Mouse (Mus musculus): ENCODE measurements around the gene Mt1. TPM values are rescaled to one million over a fixed set of nuclear protein-coding genes. Genes with fewer than 3 reads are reported as not detected.
A peak's percentile ranks its signal among the peaks of the same experiment; 100 is the strongest.

The Mt1 gene
- total RNA-seq, 2 experiments from 2014 or later: 270 to 370 TPM

DNA sequence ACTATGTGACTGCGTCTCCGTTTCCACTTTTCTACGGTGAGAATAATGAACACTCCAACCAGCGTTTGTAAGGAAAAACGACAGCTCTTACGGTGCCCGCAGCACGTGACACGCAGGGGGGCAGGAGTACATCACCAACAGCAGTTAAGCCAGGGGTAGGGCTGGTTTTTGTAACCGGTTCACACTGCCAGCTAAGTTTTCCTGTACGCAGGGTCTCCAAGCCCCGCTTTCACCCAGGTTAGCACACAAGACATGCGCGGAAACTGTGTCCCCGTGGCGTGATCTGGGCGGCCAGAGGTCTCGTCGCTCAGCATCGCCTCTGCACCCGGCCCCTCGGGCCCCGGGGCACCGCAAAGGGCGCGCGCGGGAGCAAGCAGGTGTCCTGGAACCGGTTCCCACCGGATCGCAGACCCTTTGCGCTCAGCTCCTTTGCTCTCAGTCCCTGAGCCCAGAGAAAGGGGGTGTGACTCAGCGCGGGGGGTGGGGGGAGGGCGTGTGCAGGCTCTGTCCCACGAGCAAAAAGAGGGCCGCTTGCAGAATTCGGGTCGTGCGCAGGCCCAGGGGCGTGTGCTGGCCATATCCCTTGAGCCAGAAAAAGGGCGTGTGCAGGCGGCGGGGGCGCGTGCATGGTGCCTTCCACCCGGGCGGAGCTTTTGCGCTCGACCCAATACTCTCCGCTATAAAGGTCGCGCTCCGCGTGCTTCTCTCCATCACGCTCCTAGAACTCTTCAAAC lies 6.6 kb upstream of the Mt1 start, which contains the start of gene Mt2:
Gene Mt2 (plus strand): TSS at position 590 of the 734 bp plus-strand sequence.
- intact Hi-C loops (cut with DNase I): no loop called here
- DNase-seq (ENCODE audit: low spot score): peak; percentile 67

DNA sequence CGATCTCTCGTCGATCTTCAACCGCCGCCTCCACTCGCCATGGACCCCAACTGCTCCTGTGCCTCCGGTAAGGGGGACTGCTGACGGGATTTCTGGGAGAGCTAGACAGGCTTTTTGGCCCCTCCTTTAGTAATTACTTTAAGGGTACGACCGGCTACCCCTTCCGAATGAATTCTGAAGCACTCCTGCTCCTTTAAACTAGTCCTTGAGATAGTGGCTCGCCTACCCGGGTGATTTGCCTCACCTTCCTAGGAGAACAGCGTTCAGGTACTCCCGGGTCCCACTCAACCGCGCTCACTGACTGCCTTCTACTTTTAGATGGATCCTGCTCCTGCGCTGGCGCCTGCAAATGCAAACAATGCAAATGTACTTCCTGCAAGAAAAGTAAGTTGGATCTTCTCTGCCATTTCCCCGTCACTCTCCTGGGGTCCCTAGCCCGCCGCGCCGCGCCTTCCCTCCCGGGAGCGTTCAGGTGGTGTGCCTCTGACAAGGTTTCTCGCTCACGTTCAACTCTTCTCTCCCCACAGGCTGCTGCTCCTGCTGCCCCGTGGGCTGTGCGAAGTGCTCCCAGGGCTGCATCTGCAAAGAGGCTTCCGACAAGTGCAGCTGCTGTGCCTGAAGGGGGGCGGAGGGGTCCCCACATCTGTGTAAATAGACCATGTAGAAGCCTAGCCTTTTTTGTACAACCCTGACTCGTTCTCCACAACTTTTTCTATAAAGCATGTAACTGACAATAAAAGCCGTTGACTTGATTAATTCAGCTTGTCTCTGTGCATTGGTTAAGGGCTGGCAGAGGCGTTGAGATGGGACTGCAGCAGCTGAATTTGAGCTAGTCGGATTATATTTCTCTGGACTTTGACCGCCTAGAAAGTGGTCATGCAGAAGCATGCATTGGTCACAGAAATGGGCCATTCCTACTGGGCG lies 5.8 kb upstream of the Mt1 start:
- no peak for DNase-seq (ENCODE audit: low spot score)
- intact Hi-C loops (cut with DNase I): no loop called here

DNA sequence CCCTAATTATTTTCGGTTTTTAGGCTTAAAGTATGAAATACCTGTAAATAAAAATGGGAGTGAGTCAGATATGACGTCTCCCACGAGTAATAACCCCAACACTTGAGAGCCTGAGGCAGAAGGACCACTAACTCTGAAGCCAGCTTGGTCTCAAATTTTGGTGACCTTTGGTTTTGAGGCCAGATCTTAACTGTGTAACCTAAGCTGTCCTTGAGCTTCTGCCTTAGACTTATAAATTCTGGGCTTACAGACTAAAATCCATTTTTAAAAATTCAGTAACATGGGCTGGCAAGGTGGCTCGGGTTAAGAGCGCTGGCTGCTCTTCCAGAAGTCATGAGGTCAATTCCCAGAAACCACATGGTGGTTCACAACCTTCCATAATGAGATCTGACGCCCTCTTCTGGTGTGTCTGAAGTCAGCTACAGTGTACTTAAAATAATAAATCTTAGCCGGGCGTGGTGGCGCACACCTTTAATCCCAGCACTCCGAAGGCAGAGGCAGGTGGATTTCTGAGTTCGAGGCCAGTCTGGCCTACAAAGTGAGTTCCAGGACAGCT lies 5.0 kb upstream of the Mt1 start:
- no peak for DNase-seq (ENCODE audit: low spot score)
- intact Hi-C loops (cut with DNase I): no loop called here

DNA sequence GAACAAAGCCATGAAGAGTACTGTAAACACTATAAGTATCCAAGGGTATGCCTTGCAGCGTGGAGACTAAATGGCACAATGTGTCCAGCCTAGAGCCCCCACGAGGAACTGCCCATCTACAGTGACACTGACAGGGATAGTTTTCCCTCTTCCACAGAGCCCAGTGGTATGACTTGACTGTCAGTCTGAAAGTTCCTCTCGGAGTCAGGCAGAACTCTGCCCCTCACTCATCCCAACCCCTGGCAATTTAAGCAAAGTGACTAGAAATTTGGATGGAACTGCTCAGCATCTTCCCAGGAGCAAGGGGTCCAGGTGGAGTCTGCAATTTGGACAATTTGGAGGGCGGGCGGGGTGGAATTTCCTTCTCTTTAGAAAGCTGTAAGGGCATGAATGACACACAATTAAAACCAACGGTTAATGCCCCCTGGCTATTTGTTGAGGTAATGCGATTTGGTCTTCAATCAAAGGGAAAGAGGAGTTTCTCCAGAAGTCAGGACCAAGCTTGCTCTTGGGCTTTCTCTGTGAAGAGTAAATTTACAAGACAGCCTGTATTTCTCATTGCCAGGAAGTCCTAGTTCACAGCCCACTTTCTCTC lies 4.2 kb upstream of the Mt1 start:
- DNase-seq (ENCODE audit: low spot score): no peak
- intact Hi-C loops (cut with DNase I): no loop called here

DNA sequence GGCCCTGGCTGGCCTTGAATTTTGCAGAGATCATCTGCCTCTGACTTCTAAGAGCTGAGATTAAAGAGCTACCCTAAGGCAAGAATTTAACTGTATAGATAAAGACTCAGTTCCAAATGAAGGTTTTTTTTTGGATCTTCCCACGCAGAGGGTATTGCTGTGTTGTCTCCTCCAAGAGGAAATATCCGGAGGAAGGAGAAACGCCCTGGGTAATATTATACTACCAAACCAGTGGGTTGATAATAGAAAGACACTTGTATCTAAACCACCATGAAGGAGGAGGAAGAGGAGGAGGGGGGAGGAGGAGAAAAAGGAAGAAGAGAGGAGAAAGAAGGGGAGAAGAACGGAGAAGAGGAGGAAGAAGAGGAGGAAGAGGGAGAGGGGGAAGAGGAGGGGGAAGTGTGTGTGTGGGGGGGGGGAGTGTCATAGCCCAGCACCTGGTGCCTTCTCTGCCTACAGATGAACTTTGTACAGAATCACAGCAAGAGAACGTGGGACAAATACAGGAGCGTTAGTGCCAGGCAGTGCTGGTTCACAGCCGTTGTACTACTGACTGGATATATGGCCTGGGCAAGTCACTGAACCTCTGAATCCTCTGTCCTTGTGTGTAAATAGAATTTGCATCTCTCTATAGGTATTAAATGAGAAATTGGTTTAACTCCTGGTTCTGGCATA lies 1.0 kb upstream of the Mt1 start:
- intact Hi-C loops (cut with DNase I): no loop called here
- no peak for DNase-seq (ENCODE audit: low spot score)

DNA sequence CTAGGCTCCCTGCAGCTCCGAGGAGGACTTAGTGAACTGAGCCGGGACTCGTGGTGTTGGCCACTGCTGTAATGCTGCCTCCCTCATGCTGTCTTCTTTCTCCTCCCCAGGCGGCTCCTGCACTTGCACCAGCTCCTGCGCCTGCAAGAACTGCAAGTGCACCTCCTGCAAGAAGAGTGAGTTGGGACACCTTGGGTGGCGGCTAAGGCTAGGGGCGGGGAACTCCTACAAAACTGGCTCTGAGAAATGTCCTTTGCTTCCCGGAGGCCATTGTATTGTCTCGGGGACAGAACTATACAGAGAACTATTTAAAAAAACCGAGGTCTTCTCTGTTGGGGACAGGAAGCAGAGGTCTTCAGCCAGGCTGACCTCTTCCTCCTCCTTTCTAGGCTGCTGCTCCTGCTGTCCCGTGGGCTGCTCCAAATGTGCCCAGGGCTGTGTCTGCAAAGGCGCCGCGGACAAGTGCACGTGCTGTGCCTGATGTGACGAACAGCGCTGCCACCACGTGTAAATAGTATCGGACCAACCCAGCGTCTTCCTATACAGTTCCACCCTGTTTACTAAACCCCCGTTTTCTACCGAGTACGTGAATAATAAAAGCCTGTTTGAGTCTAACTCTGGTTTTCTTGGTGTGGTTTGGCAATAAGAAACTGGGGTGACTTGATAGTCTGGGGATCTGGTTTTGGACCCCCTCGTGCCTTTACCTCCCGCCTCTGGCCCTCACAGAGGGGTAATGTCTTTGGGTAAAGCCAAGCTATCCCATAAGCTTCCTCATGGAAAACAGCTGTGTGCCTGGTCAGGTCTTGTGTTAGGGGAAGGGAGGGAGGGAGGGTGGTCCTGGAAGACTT lies 1.1 kb downstream of the Mt1 start:
- intact Hi-C loops (cut with DNase I): no loop called here
- DNase-seq (ENCODE audit: low spot score): no peak

DNA sequence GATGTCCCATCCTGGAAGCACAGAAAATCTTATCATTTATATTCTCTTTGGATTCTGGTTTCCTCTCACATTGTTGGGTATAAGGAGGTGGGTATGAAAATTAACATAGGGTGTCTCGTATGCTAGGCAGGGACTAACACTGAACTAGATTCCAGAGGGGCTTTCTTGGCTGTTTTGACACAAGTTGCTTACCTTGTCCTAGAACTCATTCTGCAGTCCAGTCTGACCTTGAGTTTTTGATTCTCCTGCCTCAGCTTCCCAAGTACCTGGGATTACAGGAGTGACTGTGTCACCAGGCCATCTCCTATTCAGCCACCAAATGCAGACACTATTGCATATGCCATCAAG lies 1.7 kb downstream of the Mt1 start:
- intact Hi-C loops (cut with DNase I): no loop called here

DNA sequence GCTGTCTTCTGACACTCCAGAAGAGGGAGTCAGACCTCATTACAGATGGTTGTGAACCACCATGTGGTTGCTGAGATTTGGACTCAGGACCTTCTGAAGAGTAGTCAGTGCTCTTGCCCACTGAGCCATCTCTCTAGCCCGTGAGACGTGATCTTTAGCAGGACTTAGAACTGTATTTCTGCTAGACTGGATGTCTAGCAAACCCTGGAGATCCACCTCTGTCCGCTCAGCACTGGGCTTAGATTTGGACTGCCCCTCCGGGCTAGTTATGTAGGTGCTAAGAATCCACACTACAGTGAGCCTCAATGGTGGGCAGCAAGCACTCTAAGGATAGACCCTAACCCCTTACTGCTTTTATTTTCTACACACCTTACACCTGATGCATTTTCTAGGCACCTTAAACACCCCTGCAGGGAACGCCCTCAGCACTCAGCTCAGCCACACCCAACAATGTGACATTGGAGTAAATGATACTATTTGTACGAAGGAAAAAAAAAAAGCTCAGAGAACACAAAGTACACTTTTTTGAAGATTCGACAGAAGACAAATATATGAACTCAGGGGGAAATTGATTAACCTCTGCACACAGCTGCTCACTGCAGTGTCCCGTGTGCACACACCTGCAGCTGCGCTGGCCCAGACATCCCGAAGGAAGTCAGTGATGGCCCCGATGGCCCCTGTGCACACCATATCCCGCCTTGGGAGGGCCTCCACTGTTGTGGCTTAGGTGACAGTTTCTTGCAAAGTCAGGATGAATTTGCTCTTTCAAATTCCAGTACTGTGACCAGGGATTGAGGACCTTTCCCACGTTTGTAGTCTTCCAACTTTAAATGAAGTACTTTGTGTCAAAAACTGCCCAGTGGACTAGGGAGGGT lies 3.4 kb downstream of the Mt1 start:
- no peak for DNase-seq (ENCODE audit: low spot score)
- intact Hi-C loops (cut with DNase I): no loop called here

More for the DNA sequence above, 1.7 kb downstream of the Mt1 start:
- no peak for DNase-seq (ENCODE audit: low spot score)

DNA sequence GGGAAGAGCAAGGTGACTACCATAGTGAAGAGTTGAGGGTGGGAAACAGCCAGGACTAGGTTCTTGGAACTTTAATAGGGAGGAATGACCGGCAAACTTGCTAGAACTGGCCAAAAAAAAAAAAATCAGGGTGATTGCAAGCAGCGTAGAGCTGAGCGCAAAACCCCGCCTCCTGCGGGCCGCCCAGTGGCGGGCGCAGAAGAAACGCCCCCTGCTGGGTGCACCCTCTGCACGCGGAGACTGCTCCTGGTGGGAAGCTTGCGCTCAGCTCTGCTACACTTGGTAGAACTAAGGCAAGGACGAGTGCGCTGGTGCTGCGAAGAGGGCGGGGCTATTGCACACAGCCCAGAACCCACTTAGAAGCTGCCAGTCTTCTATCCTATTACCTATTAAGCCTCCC lies 4.2 kb downstream of the Mt1 start:
- peak; percentile 64 for DNase-seq (ENCODE audit: low spot score)
- intact Hi-C loops (cut with DNase I): no loop called here

DNA sequence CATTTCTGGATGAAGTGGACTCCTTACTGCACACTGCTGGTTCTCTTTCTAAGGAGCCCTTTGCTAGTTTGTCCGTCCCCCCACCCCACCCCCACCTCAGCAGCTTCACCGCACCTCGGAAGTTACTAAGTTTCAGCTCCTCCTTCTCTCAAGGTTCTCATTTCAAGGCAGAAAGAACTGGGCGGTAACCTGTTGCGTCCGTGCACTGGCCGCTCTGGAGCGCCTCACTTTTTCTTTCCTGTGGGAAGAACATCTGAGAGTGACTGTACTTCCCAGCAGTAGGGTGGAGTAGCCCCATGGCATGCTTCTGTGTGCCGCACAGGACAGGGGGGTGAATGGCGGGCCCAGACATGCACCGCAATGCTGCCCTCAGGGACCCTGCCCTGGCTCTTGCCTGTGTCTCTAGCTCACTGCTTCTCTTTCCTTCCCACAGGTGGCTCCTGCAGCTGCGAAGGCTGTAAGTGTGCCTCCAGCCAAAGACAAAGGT lies 5.5 kb downstream of the Mt1 start:
- intact Hi-C loops (cut with DNase I): no loop called here
- no peak for DNase-seq (ENCODE audit: low spot score)

DNA sequence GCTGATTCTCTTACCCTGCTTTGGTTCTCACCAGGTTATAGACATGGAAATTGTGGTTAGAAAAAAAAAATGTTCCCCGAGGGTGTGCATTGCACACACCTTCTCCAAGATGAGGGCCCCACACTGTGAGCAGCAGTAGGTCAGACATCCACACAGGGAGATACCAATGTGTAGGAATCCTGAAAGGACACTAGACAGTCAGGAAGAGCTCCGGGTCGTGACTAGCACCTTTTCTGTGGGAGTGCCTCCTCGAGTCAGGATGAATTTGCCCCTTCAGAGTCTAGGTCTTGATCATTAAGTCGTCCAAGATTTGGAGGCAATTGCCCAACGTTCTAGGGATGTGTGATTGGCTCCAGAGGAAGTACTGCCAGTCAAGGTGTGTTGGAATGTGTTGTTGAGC lies 6.9 kb downstream of the Mt1 start:
- intact Hi-C loops (cut with DNase I): loop anchor here (2.0 kb wide), 1 partner anchor 19 kb away; no protein-coding TSS in a partner anchor
- no peak for DNase-seq (ENCODE audit: low spot score)

DNA sequence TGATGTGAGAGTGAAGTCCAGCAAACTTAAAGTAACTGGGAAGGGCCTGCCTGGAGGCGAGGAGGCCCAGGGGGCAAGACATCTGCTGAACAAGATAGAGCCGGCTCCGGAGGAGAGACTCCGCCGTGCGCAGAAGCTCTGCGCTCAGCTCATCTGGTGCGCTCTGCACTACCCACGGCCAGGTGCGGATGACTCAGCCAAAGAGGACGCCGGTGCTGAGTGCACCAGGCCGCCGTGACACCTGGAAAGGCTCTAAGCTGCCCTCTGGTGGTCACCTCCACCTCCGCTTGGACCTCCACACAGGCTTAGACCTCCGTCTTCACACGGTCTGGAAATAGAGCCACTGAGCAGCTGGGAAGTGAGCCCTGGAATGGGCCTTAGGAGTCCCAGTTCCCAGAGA lies 7.7 kb downstream of the Mt1 start:
- DNase-seq (ENCODE audit: low spot score): no peak
- intact Hi-C loops (cut with DNase I): loop anchor here (2.0 kb wide), 1 partner anchor 20 kb away; no protein-coding TSS in a partner anchor

DNA sequence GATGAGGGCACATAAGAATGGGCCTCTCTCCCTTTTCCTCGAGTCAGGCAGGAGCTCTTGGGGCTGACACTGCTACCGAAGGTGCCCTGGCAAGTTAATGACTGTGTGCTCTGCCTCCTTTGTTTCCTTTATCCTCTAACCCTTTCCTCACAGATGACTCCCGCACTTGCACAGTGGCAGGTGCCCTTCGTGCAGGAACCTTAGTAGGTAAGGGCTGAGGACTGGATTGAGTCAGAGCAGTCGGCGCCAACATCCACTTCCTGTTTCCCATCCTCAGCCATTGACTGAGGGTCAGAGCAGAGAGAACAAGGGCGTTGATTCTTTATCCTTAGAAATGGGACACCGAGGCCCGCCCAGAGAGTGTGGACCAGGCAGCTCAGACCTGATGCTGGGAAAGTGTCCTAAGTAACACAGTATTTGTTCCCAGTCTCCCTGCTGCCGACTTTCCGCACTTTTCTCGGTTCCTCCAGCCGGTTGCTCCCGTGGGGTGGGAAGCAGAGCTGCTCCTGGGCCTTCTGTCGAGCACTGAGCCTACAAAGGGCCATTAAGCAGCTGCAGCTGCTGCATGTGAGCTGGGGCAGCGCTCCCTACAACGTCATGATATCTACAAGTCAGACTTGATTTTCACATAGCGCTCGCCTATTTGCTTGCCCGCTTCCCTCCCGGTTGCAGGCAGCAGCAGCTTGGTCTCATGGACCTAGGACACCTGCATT lies 8.6 kb downstream of the Mt1 start:
- intact Hi-C loops (cut with DNase I): loop anchor here (2.0 kb wide), 1 partner anchor 21 kb away; no protein-coding TSS in a partner anchor
- DNase-seq (ENCODE audit: low spot score): no peak

DNA sequence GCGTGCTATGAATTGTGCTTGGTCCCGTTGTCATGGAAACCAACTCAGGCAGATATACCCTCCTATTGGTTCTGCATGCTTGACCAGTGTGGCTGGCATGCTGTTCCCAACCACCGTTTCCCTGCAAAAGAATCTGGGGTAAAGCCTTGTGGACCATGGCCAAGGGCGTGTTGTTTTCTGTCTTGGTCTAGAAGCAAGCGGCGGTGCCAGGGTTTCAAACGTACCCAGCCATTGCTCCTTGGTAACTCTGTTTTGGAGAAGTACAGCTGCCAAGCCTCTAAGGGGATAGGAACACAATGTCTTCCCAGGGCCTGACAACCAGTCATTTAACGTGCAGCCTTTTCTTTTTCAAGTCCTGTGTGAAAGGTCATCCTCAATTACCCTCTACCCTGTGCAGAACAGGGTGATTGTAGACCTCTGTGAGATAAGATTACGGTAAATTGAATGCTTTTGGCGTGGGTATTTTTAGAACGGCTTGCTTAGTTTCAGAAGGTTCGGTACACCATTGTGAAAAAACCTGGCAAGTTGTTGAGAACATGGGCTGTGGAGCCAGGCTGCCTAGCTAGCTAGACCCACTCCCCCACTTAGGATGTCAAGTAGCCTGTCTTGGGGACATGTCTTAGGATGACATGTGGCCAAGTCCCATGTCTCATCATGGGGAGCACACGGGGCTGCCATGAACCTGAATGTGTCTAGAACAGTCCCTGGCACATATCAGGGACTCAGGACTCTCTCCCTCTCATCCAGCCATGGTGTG lies 10.6 kb downstream of the Mt1 start:
- DNase-seq (ENCODE audit: low spot score): peak; percentile 51
- intact Hi-C loops (cut with DNase I): no loop called here

DNA sequence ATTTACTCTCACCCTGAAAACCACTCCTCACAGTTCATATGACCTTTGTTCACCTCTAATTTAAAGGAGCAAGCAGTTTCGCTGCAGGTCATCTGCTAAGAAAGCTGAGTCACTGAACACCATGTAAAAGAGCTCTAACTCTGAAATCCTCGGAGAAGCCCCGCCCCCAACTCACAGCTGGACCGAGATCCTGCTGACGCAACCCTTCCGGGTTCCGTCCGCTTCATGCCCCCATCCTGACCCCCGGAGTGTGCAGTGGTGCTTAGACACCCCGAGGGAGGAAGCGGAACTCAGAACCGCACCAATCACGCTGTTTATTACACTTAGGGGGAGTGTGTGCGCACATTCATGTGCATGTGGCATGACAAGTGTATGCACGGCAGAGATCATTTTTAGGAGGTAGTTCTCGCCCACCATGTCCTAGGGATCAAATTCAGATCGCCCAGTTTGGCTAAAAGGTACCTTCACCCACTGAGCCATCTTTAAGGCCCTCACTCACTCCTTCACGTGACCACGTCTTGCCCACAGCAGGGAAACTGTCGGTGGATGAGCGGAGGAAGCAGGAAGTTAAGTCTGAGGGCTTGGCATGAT lies 12.3 kb downstream of the Mt1 start:
- intact Hi-C loops (cut with DNase I): no loop called here
- peak; percentile 59 for DNase-seq (ENCODE audit: low spot score)

DNA sequence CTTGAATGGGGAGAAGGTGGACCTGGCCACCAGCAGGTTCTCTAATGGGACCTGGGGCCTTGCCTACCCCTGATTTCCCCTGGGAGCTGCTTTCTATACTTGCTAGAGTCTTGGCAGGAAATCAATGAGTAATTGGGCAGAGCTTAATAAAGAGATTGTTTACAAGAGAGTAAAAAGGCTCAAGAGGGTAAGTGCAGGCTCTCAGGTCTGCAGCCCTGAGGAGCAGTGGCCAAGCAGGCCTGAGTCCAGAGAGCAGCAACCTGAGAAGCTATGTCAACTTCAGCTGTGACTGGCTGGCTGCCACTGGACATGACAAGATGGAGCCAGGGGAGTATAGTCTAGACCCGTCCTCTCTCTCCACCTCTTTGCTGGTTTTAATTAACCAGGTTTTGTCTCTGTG lies 14.0 kb downstream of the Mt1 start:
- intact Hi-C loops (cut with DNase I): no loop called here
- DNase-seq (ENCODE audit: low spot score): no peak

Data from heart, postnatal 25 days (tissue).